Mouse (Mus musculus) inflammation-experienced regulatory T-cells, adult 6 months (primary cell): ENCODE data around the gene Fam178b. TPM values are rescaled to one million over a fixed set of nuclear protein-coding genes. Genes with fewer than 3 reads are reported as not detected.

Source experiments
- ATAC-seq: one replicate; pipeline ENCODE4 v1.8.0; 2017
- polyA plus RNA-seq, 3 experiments: library from polyadenylated mRNA; unstranded; fragments of 100-300 nt; shearing (Covaris generic); gene quantifications; one replicate each; pipeline ENCODE4 v1.2.1; 2017

The Fam178b gene
- under 1 TPM in 1 of 3 experiments, not detected in 2; 0.40 TPM for polyA plus RNA-seq

- no peak for ATAC-seq
These were observed at the start of gene Fam178b for GRCm38 (mm10) chr1:36682620-36683355. TSS of gene Fam178b (minus strand) at chr1:36683183.

DNA sequence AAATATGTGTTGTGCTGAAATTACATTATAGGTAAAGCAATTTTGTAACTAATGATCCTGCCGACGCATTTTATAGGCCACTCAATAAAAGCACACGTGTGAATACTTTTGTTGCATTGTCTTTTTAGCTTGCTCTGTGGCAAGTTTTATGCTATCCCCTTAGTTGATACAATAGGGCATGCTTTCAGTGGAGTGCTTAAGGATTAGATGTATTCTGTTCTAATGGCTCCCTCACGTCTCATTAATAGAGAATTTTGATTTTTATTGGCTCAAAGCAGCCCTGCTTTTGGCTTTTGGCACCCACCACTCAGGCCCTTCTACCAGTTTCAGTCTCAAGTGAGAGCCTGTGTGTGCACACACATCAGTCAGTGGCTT, 41.1 kb upstream of the Fam178b start:
- no peak for ATAC-seq

GRCm38 (mm10) chr1:36723146-36724056, 40.4 kb upstream of the Fam178b start:
- peak; percentile 91 for ATAC-seq

DNA sequence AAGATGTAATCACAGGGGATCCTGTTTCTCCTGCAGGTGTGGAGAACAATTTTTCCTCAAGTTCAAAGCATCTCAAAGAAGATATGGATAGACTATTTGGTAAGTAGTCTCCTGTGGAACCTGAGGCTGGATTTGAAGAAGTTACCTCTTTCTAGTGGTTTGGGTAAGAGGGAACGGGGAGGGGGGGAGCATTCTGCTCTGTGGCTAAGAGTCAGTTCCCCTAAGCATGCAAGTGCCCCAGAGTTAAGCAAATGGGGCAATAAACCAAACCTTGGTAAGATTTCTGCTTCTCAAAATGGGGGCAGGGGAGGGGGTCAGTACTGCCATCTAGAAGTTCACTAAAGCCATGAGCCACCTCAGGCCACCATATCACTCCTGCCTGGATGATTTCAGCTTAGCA, 35.8 kb upstream of the Fam178b start:
- no peak for ATAC-seq

- ATAC-seq, result no peak
These were observed 31.3 kb upstream of the Fam178b start, which contains the start of gene Actr1b for GRCm38 (mm10) chr1:36714311-36714710. TSS of gene Actr1b (minus strand) at chr1:36714422.

- ATAC-seq, result no peak
These were observed 28.1 kb upstream of the Fam178b start for GRCm38 (mm10) chr1:36711104-36711503.

DNA sequence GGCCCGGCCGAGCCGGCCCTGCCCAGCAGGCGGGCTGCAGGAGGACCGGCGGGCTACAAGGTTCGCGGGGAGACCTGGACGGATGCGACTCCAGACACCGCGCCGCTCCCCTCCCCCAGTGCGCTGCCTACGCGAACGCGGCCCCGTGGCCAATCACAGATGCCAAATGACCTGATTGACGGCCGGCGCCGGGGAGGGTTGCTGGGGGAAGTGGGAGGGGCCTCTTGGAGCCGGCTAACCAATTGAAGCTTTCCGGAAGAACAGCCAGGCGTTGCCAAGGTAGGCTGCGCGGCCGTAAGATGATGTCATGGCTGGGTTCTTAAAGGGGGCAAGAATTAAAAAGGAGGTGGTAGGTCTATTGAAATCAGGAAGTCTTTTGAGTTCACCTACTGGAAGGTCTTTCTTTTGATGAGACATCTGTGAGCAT, 26.9 kb upstream of the Fam178b start, which contains the start of gene 4933424G06Rik:
Gene 4933424G06Rik, plus strand, starts transcription at position 296 of the 427 bp plus-strand sequence.
- peak; percentile 97 for ATAC-seq

- peak; percentile 57 for ATAC-seq
These were observed 26.3 kb upstream of the Fam178b start for GRCm38 (mm10) chr1:36709055-36709853.

- no peak for ATAC-seq
These were observed 25.6 kb upstream of the Fam178b start for GRCm38 (mm10) chr1:36708626-36709025.

- ATAC-seq, result no peak
These were observed 24.8 kb upstream of the Fam178b start for GRCm38 (mm10) chr1:36707797-36708196.

GRCm38 (mm10) chr1:36707166-36707565, 24.2 kb upstream of the Fam178b start:
- no peak for ATAC-seq

DNA sequence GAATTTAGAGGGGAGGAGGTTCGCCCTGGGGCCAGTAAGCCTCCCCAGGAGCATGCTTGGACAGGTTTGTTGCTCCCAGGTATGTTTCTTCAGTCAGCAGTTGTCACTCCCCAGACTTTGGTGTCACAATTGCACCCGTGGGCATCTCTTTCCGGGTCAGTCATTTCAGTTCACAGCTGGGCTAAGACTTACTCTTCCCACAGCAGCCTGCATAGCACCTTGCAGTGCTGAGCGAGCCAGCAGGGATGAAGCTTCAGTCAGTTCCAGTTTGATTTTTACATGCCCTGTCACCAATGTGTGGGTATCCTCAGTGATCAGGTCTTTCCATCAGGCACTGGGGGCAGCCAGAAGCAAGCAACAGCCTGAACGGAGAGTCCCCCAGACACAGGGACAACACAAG, 14.0 kb upstream of the Fam178b start:
- no peak for ATAC-seq

- no peak for ATAC-seq
These were observed 13.4 kb upstream of the Fam178b start for GRCm38 (mm10) chr1:36696411-36696810.

DNA sequence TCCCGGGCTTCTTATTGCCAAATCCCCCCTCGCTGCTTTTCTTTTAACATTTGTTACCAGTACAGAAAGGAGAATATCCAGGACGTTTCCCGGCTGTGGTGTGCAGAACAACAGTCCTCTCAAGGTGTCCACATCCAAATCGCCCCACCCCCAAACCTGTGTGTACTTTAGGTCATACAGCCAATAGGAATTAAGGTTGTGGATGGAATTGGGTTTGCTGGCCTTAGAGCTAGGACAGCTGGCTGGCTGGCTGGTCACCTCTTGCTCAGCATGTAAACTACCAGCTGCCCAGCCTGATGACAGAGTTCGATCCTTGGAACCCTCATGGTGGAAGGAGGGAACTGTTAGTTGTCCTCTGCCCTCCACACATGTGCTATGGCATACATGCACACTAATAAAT, 11.9 kb upstream of the Fam178b start:
- no peak for ATAC-seq

- peak; percentile 98 for ATAC-seq
These were observed 8.5 kb upstream of the Fam178b start, which contains the start of gene Cox5b for GRCm38 (mm10) chr1:36691271-36692155. TSS of gene Cox5b (plus strand) at chr1:36691449.

GRCm38 (mm10) chr1:36690671-36691235, 7.8 kb upstream of the Fam178b start:
- ATAC-seq, result no peak

- peak; percentile 69 for ATAC-seq
These were observed 956 bp upstream of the Fam178b start for GRCm38 (mm10) chr1:36683810-36684467.

DNA sequence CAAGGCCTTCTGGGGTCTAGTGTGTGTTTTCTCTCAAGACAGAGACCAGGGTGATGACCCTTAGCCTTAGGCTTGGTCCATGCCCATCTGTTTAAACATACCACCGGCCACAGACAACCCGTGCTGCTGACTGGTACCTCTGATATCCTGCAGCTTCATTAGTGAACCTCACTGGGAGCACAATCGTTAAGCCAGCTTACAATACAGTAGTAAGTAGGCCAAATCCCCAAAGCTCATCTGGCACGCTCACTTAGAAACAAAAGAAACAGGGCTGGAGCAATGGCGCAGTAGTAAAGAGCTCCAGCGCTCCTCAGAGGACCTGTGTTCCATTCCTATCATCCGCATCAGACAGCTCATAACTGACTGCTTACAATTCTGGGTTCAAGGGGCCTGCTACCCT, 2.1 kb downstream of the Fam178b start:
- no peak for ATAC-seq

- no peak for ATAC-seq
These were observed 8.0 kb downstream of the Fam178b start for GRCm38 (mm10) chr1:36674936-36675335.

- no peak for ATAC-seq
These were observed 10.2 kb downstream of the Fam178b start for GRCm38 (mm10) chr1:36672648-36673350.
